Mouse (Mus musculus) MEL (cell line): Measurements from ENCODE around the gene Fosb. TPM values are rescaled to one million over a fixed set of nuclear protein-coding genes. Genes with fewer than 3 reads are reported as not detected.

Experiments
- DNase-seq: peaks from one replicate; pipeline ENCODE4 v3.0.0; 2011; ENCODE audit warnings: low read depth, low spot score
- H3K27ac ChIP-seq: 2 replicates; pipeline ENCODE4 v1.5.1; 2012; ENCODE audit warnings: low read depth, mild to moderate bottlenecking, control low read depth, low read length, moderate library complexity; ENCODE audit not compliant: control insufficient read depth
- H3K27me3 ChIP-seq, 2 experiments: fragments of 150-350 bp in 1 of 2; sonication (generic) in 1 of 2; 2 replicates each; pipeline ENCODE4 v1.6.1; 2012; ENCODE audit warnings: low read length in 2 of 2, mild to moderate bottlenecking in 2 of 2, improper control_type of control experiment in 1 of 2, moderate library complexity in 1 of 2; ENCODE audit not compliant: insufficient read depth in 2 of 2, control insufficient read depth in 1 of 2
- H3K36me3 ChIP-seq, 2 experiments: 2 replicates each; pipeline ENCODE4 v1.6.1; 2012 to 2014; ENCODE audit warnings: low read length in 2 of 2, improper control_type of control experiment in 1 of 2, inconsistent platforms in 1 of 2, mild to moderate bottlenecking in 1 of 2; ENCODE audit not compliant: insufficient read depth in 2 of 2, control insufficient read depth in 1 of 2
- H3K4me1 ChIP-seq, 2 experiments: fragments of 150-350 bp in 1 of 2; sonication (generic) in 1 of 2; 2 replicates each; pipeline ENCODE4 v1.6.1; 2012; ENCODE audit warnings: low read length in 2 of 2, improper control_type of control experiment in 1 of 2, mild to moderate bottlenecking in 1 of 2; ENCODE audit not compliant: insufficient read depth in 2 of 2, control insufficient read depth in 1 of 2
- H3K4me3 ChIP-seq, 2 experiments: fragments of 150-350 bp in 1 of 2; sonication (generic) in 1 of 2; 2 replicates each; pipeline ENCODE4 v1.5.1; 2012; ENCODE audit warnings: low read depth in 2 of 2, low read length in 2 of 2, mild to moderate bottlenecking in 2 of 2, moderate library complexity in 2 of 2, control low read depth in 1 of 2, improper control_type of control experiment in 1 of 2; ENCODE audit not compliant: control insufficient read depth in 1 of 2, insufficient read depth in 1 of 2
- H3K79me2 ChIP-seq: 2 replicates; pipeline ENCODE4 v1.6.1; 2012; ENCODE audit warnings: mild to moderate bottlenecking, low read length, moderate library complexity; ENCODE audit not compliant: control insufficient read depth, poor library complexity, insufficient read depth
- H3K9ac ChIP-seq: 2 replicates; pipeline ENCODE4 v1.6.1; 2012; ENCODE audit warnings: low read depth, mild to moderate bottlenecking, control low read depth, low read length, moderate library complexity; ENCODE audit not compliant: control insufficient read depth, poor library complexity, severe bottlenecking
- H3K9me3 ChIP-seq: fragments of 150-350 bp; sonication (generic); replicated peaks from 2 replicates; pipeline ENCODE4 v1.6.1; 2012; ENCODE audit warnings: mild to moderate bottlenecking, low read length, improper control_type of control experiment, moderate library complexity; ENCODE audit not compliant: insufficient read depth
- CHD2 ChIP-seq: IDR thresholded peaks from 2 replicates; pipeline ENCODE4 v1.6.1; 2011; ENCODE audit warnings: low read length, improper control_type of control experiment
- CTCF ChIP-seq, 3 experiments: IDR thresholded peaks in 2 of 3; conservative IDR thresholded peaks in 1 of 3; 2 replicates each; pipeline ENCODE4 v1.5.1; 2011 to 2012; ENCODE audit warnings: low read length in 3 of 3, low read depth in 2 of 3, mild to moderate bottlenecking in 2 of 3, improper control_type of control experiment in 1 of 3, inconsistent platforms in 1 of 3, mixed read lengths in 1 of 3, moderate library complexity in 1 of 3; ENCODE audit not compliant: control insufficient read depth in 1 of 3, insufficient read depth in 1 of 3, poor library complexity in 1 of 3, severe bottlenecking in 1 of 3
- E2F4 ChIP-seq: IDR thresholded peaks from 2 replicates; pipeline ENCODE4 v1.6.1; 2011; ENCODE audit warnings: low read depth, low read length, improper control_type of control experiment, borderline replicate concordance
- ELF1 ChIP-seq: IDR thresholded peaks from 2 replicates; pipeline ENCODE4 v1.6.1; 2014; ENCODE audit warnings: low read depth, mild to moderate bottlenecking, inconsistent platforms, low read length, improper control_type of control experiment, moderate library complexity
- ETS1 ChIP-seq: IDR thresholded peaks from 2 replicates; pipeline ENCODE4 v1.6.1; 2012; ENCODE audit warnings: low read depth, mild to moderate bottlenecking, inconsistent platforms, low read length, improper control_type of control experiment, moderate library complexity
- GABPA ChIP-seq: IDR thresholded peaks from 2 replicates; pipeline ENCODE4 v1.6.1; 2012; ENCODE audit warnings: low read depth, mild to moderate bottlenecking, inconsistent platforms, low read length, improper control_type of control experiment, moderate library complexity
- GATA1 ChIP-seq: IDR thresholded peaks from 2 replicates; pipeline ENCODE4 v1.6.1; 2011; ENCODE audit warnings: low read depth, low read length, improper control_type of control experiment
- HCFC1 ChIP-seq: IDR thresholded peaks from 2 replicates; pipeline ENCODE4 v1.6.1; 2012; ENCODE audit warnings: low read depth, mild to moderate bottlenecking, inconsistent platforms, low read length, improper control_type of control experiment, moderate library complexity
- JUND ChIP-seq: IDR thresholded peaks from 2 replicates; pipeline ENCODE4 v1.6.1; 2011; ENCODE audit warnings: low read depth, mild to moderate bottlenecking, improper control_type of control experiment, low read length
- MAX ChIP-seq: IDR thresholded peaks from 2 replicates; pipeline ENCODE4 v1.6.1; 2011; ENCODE audit warnings: low read length, improper control_type of control experiment
- MYB ChIP-seq: IDR thresholded peaks from 2 replicates; pipeline ENCODE4 v1.6.1; 2011; ENCODE audit warnings: mild to moderate bottlenecking, low read depth, low read length, improper control_type of control experiment
- MYC ChIP-seq: IDR thresholded peaks from 2 replicates; pipeline ENCODE4 v1.6.1; 2011; ENCODE audit warnings: low read depth, mild to moderate bottlenecking, low read length, improper control_type of control experiment, moderate library complexity
- NELFE ChIP-seq: IDR thresholded peaks from 2 replicates; pipeline ENCODE4 v1.6.1; 2011; ENCODE audit warnings: low read depth, low read length, improper control_type of control experiment
- NRF1 ChIP-seq: IDR thresholded peaks from 2 replicates; pipeline ENCODE4 v1.6.1; 2014; ENCODE audit warnings: low read depth, mild to moderate bottlenecking, inconsistent platforms, low read length, improper control_type of control experiment, moderate library complexity; ENCODE audit not compliant: poor library complexity, insufficient read depth, severe bottlenecking
- POLR2AphosphoS2 ChIP-seq: IDR thresholded peaks from 2 replicates; pipeline ENCODE4 v1.6.1; 2011; ENCODE audit warnings: low read length, improper control_type of control experiment
- POLR2AphosphoS5 ChIP-seq: IDR thresholded peaks from 2 replicates; pipeline ENCODE4 v1.6.1; 2012; ENCODE audit warnings: low read depth, borderline replicate concordance, mild to moderate bottlenecking, inconsistent platforms, low read length, moderate library complexity, mixed read lengths
- RAD21 ChIP-seq: IDR thresholded peaks from 2 replicates; pipeline ENCODE4 v1.6.1; 2011; ENCODE audit warnings: mild to moderate bottlenecking, low read depth, low read length, improper control_type of control experiment
- RCOR1 ChIP-seq: IDR thresholded peaks from 2 replicates; pipeline ENCODE4 v1.6.1; 2012; ENCODE audit warnings: low read depth, mild to moderate bottlenecking, inconsistent platforms, low read length, improper control_type of control experiment
- SIN3A ChIP-seq: IDR thresholded peaks from 2 replicates; pipeline ENCODE4 v1.6.1; 2012; ENCODE audit warnings: low read length, improper control_type of control experiment, inconsistent platforms
- SMC3 ChIP-seq: IDR thresholded peaks from 2 replicates; pipeline ENCODE4 v1.6.1; 2011; ENCODE audit warnings: low read depth, low read length, improper control_type of control experiment
- TAL1 ChIP-seq: IDR thresholded peaks from 2 replicates; pipeline ENCODE4 v1.6.1; 2012; ENCODE audit warnings: mild to moderate bottlenecking, inconsistent platforms, low read length, moderate library complexity, mixed read lengths
- TBP ChIP-seq: IDR thresholded peaks from 2 replicates; pipeline ENCODE4 v1.8.0; 2011; ENCODE audit warnings: low read depth, low read length, improper control_type of control experiment
- TCF12 ChIP-seq: IDR thresholded peaks from 2 replicates; pipeline ENCODE4 v1.6.1; 2014; ENCODE audit warnings: low read depth, mild to moderate bottlenecking, inconsistent platforms, low read length, improper control_type of control experiment, moderate library complexity
- USF1 ChIP-seq: IDR thresholded peaks from 2 replicates; pipeline ENCODE4 v1.6.1; 2014; ENCODE audit warnings: low read depth, mild to moderate bottlenecking, inconsistent platforms, low read length, improper control_type of control experiment, moderate library complexity
- ZC3H11A ChIP-seq: IDR thresholded peaks from 2 replicates; pipeline ENCODE4 v1.6.1; 2012; ENCODE audit warnings: low read depth, mild to moderate bottlenecking, inconsistent platforms, low read length, improper control_type of control experiment
- ZKSCAN1 ChIP-seq: IDR thresholded peaks from 2 replicates; pipeline ENCODE4 v1.6.1; 2012; ENCODE audit warnings: low read depth, mild to moderate bottlenecking, inconsistent platforms, low read length, improper control_type of control experiment, moderate library complexity
- ZMIZ1 ChIP-seq: IDR thresholded peaks from 2 replicates; pipeline ENCODE4 v1.6.1; 2012; ENCODE audit warnings: low read depth, mild to moderate bottlenecking, inconsistent platforms, low read length, improper control_type of control experiment, moderate library complexity
- polyA plus RNA-seq, 2 experiments: library from polyadenylated mRNA; stranded (reverse) in 1 of 2; unstranded in 1 of 2; fragments of >175 nt in 1 of 2; fragments of >200 nt in 1 of 2; gene quantifications; 2 replicates each; pipeline versions ENCODE4 v1.2.1 to v1.2.4; 2012; ENCODE audit warnings: low replicate concordance in 2 of 2, low read depth in 1 of 2; ENCODE audit not compliant: insufficient read length in 2 of 2, insufficient read depth in 1 of 2, missing spikeins in 1 of 2
- total RNA-seq: library from RNA; depleted of rRNA; stranded (reverse); fragments of 300-350 nt; gene quantifications from 2 replicates; pipeline ENCODE4 v1.2.3, GENCODE M21; 2012

Gene Fosb
- total and polyA plus RNA-seq, 3 experiments: 0.04 to 0.49 TPM; not detected in 1

DNA sequence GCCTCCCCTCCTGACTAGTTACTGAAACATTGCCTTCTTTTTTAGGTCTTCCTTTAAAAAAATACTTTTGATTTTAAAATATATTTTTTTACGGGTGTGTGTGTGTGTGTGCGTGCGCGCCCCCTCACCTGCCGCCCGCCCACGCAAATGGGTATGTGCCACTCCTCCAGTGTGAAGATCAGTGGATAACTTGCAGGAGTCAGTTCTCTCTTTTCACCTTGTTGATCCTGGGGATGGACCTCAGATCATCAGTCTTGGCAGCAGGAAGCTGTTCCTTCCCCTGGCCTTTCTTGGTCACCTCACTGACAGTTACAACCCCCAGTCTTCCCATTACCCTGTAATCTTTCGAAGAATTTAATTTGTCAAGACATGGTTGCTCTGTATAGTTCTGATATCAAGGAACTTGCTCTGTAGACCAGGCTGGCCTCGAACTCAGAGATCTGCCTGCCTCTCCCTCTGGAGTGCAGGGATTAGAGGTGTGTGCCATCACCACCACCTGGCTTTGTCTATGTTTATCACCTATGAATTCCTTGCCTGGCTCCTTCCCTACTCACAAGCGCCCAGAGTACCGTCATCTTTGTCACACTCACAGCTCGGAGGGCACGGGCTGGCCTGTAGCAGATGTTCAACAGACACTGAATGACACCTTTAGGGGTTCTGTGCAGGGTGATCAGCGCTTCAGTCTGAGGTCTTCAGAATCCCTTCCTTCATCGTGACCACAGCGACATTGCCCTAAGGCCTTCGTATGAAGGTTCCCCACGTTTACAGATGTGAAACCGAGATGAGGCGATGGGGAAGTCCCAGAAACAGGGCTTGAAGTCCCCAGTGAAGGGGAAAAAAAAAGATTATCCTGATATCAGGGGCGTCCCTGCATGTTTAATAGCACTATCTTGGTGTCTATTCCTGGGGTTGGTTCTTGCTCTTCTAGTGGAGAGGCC is 15.7 kb upstream of the Fosb start (continued):
- TF ChIP-seq E2F4: no peak
- TF ChIP-seq POLR2AphosphoS2: no peak
- no peak for TF ChIP-seq HCFC1
- TF ChIP-seq ZC3H11A: no peak
- TF ChIP-seq CTCF (IDR thresholded peaks at IDR 0.05 in 2 of 3, conservative IDR thresholded peaks at IDR 0.05 in 1 of 3; ENCODE audit: control insufficient read depth in 1 of 3, insufficient read depth in 1 of 3, low read depth in 2 of 3, low read length in 3 of 3, poor library complexity in 1 of 3, severe bottlenecking in 1 of 3): no peak
- no peak for TF ChIP-seq SIN3A
- no peak for TF ChIP-seq ELF1
- peak; percentile 27; the same call in 1 of the 2 replicates for TF ChIP-seq TAL1
- TF ChIP-seq ETS1: peak; percentile 77
- no peak for TF ChIP-seq MYB
- TF ChIP-seq NRF1: no peak
- TF ChIP-seq ZMIZ1: no peak
- no peak for TF ChIP-seq CHD2
- TF ChIP-seq SMC3: no peak
- peak; percentile 80 for TF ChIP-seq GATA1
- no peak for TF ChIP-seq MAX
- TF ChIP-seq RAD21: no peak

GRCm38 (mm10) chr7:19324221-19324620 is 14.4 kb upstream of the Fosb start:
- H3K4me1 ChIP-seq: peaks cover 9 to 27% of the 10 kb centered on the region in 2 experiments
- no peak overlapping the region for H3K27ac ChIP-seq
- no peak overlapping the region for H3K9ac ChIP-seq
- no peak for TF ChIP-seq CHD2
- no peak for TF ChIP-seq POLR2AphosphoS2
- TF ChIP-seq TBP: no peak
- no peak for TF ChIP-seq ZKSCAN1
- no peak for TF ChIP-seq POLR2AphosphoS5
- TF ChIP-seq JUND: no peak
- no peak for TF ChIP-seq ETS1
- no peak for TF ChIP-seq MYC
- TF ChIP-seq E2F4: no peak
- TF ChIP-seq TCF12: no peak
- no peak for TF ChIP-seq RCOR1
- no peak for TF ChIP-seq NELFE
- TF ChIP-seq GABPA: no peak
- no peak for TF ChIP-seq ELF1
- TF ChIP-seq RAD21: no peak
- TF ChIP-seq USF1: no peak
- TF ChIP-seq NRF1: no peak
- no peak for TF ChIP-seq HCFC1
- TF ChIP-seq SMC3: no peak
- H3K36me3 ChIP-seq: peaks cover 0 to 15% of the 10 kb centered on the region in 2 experiments; a peak in 2 of 4 replicates
- peaks cover 0 to 2% of the 10 kb centered on the region in 2 experiments; a peak in 1 of 4 replicates for H3K27me3 ChIP-seq
- DNase-seq: no peak
- no peaks in the 10 kb centered on the region for H3K79me2 ChIP-seq
- H3K9me3 ChIP-seq: no peaks in the 10 kb centered on the region
- H3K4me3 ChIP-seq: no peak overlapping the region
